Mouse (Mus musculus) E14TG2a.4 (cell line): Measurements from ENCODE around the gene Nop10.

ENCODE experiments used
- CTCF ChIP-seq: conservative IDR thresholded peaks from 2 replicates; pipeline ENCODE4 v1.5.1; 2014; ENCODE audit warnings: low read length
- NANOG ChIP-seq: IDR thresholded peaks from 2 replicates; pipeline ENCODE4 v1.6.1; 2014; ENCODE audit warnings: borderline replicate concordance, low read length, mixed read lengths

- TF ChIP-seq CTCF (no peak), NANOG (no peak)
Observed at GRCm38 (mm10) chr2:112236620-112237019, 25.1 kb upstream of the Nop10 start.
